Mouse (Mus musculus) layer of hippocampus, postnatal 36 days (tissue): ENCODE results near the gene Sdc4. TPM values are rescaled to one million over a fixed set of nuclear protein-coding genes. Genes with fewer than 3 reads are reported as not detected.

Experiments used
- DNase-seq, 2 experiments: peaks; one replicate each; pipeline ENCODE4 v3.0.0; 2022
- total RNA-seq, 2 experiments: library from RNA; stranded (reverse); gene quantifications; 2 replicates each; pipeline ENCODE4 v1.2.3; 2021

Gene Sdc4
- total RNA-seq, 2 experiments from 2014 or later, result 102 to 129 TPM

- no peak for DNase-seq
These were observed 11.8 kb downstream of the Sdc4 start for GRCm38 (mm10) chr2:164431676-164432465.

- no peak for DNase-seq
These were observed 13.0 kb downstream of the Sdc4 start for GRCm38 (mm10) chr2:164430697-164431096.

- no peak for DNase-seq
These were observed 13.6 kb downstream of the Sdc4 start for GRCm38 (mm10) chr2:164429881-164430615.

GRCm38 (mm10) chr2:164428451-164428850 is 15.2 kb downstream of the Sdc4 start:
- no peak for DNase-seq

- no peak for DNase-seq
These were observed 16.7 kb downstream of the Sdc4 start for GRCm38 (mm10) chr2:164426952-164427351.

- DNase-seq, result no peak
These were observed 17.6 kb downstream of the Sdc4 start for GRCm38 (mm10) chr2:164426121-164426520.

- no peak for DNase-seq
These were observed 18.3 kb downstream of the Sdc4 start for GRCm38 (mm10) chr2:164425401-164425800.

- DNase-seq, result no peak
These were observed 19.3 kb downstream of the Sdc4 start for GRCm38 (mm10) chr2:164424406-164424805.

- peak in 1 of 2 experiments; percentile 51 for DNase-seq
These were observed 20.2 kb downstream of the Sdc4 start for GRCm38 (mm10) chr2:164423464-164423863.

- no peak for DNase-seq
These were observed 20.9 kb downstream of the Sdc4 start for GRCm38 (mm10) chr2:164422675-164423393.

GRCm38 (mm10) chr2:164421979-164422378 is 21.7 kb downstream of the Sdc4 start:
- no peak for DNase-seq

- no peak for DNase-seq
These were observed 22.4 kb downstream of the Sdc4 start for GRCm38 (mm10) chr2:164421306-164421705.

GRCm38 (mm10) chr2:164419489-164419888 is 24.2 kb downstream of the Sdc4 start:
- no peak for DNase-seq

- DNase-seq, result no peak
These were observed 25.3 kb downstream of the Sdc4 start for GRCm38 (mm10) chr2:164418308-164418875.

- no peak for DNase-seq
These were observed 26.5 kb downstream of the Sdc4 start for GRCm38 (mm10) chr2:164417198-164417597.

GRCm38 (mm10) chr2:164414581-164414980 is 29.1 kb downstream of the Sdc4 start:
- DNase-seq, result no peak

GRCm38 (mm10) chr2:164414167-164414566 is 29.5 kb downstream of the Sdc4 start:
- no peak for DNase-seq

- DNase-seq, result peak; percentile 62 to 74
These were observed 36.0 kb downstream of the Sdc4 start for GRCm38 (mm10) chr2:164407708-164408107.

- DNase-seq, result no peak
These were observed 38.2 kb downstream of the Sdc4 start for GRCm38 (mm10) chr2:164405519-164405918.

GRCm38 (mm10) chr2:164405060-164405459 is 38.6 kb downstream of the Sdc4 start, which contains the start of gene Matn4:
Matn4 (minus strand) TSS chr2:164405160.
- DNase-seq, result no peak

GRCm38 (mm10) chr2:164404082-164404990 is 39.4 kb downstream of the Sdc4 start:
- no peak for DNase-seq
